Mouse (Mus musculus) NIH3T3 (cell line): Measurements from ENCODE around the gene Gm7030.
A peak's percentile ranks its signal among the peaks of the same experiment; 100 is the strongest.
"Not testable (repeated sequence)": the region's sequence is repeated elsewhere in the genome, so short reads cannot be mapped to it uniquely, and the experiment has no call there.

Experiments used
- DNase-seq: peaks from one replicate; pipeline ENCODE4 v3.0.0-alpha.2; 2012; ENCODE audit warnings: low read depth

Gene Gm7030

DNA sequence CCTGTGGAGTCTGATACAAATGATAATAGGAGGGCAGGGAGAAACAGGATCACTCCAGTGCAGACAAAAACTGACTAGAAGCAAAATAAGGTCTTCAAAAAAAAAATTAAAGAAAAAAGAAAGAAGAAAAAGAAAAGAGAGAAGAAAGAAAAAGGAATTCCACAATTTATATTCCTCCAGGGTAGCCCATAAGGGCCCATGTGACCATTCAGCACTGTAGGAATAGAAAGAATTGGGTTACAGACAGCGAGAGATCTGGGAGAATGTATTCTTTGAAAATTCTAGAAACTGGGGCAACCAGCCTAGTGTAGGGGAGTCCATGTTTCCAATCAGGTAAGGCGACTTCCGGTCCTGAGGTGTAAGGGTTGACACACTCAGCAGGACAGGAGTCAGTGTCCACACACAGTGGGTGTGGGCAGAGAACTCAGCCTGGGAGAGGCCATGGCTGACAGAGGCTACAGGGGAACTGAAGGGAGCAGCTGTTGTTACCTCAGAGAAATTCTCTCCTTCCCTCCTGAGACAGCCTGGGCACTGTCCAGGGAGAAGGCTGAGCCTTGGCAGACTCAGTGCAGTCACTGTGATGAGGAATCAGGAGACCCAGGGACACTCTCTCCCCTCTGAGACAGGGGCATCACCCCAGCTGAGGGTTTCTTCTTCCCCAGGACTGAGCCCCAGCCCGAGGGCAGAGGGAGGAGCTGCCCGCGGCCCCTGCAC lies 46.5 kb downstream of the Gm7030 start:
- not testable (repeated sequence) for DNase-seq

DNA sequence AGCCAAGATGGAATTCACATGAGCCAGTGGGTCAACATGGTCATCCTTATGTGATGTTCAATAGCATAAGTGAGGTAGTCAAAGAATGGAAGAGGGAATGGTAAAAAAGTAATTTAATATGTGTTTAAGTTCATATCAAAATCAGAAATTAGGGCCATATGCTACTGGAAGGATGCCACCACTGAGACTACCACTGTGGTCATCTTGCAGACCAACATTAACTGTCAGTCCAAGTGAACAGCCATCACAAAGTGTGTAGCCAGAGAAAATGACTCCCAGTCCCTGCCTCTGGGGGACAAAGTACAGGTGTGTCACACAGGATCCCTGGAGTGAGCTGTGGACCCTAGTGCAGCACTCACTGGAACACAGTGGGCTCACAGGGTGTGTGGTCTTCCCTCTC lies 47.3 kb downstream of the Gm7030 start:
- not testable (repeated sequence) for DNase-seq

DNA sequence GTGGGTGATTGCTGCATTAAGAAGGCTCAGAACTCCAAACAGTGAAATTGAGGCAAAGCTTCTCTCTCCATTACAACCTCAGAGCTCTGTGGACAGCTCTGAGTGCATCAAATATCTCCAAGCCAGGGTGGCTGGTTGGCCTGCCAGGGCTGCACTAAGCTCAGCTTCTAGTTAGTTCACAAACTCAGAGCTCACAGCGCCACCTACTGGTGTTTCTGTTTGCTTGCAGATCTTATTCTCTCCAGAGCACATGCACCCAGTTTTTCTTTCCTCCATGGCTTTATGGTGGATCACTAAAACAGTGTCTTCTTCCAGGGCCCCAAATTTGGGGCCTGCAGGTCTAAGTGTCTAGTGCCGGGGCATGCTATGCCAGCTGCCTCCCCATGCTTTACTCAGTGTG lies 68.4 kb downstream of the Gm7030 start:
- peak; percentile 96 for DNase-seq
